Mouse (Mus musculus) heart, embryonic 10.5 days (tissue): ENCODE data around the gene Uhrf1bp1. TPM values are rescaled to one million over a fixed set of nuclear protein-coding genes. Genes with fewer than 3 reads are reported as not detected.

Source experiments
- DNase-seq: peaks from one replicate; pipeline ENCODE4 v3.0.0-alpha.2; 2017; ENCODE audit warnings: low spot score
- H3K27ac ChIP-seq: fragments of 300-500 bp; sonication (generic); 2 replicates; pipeline ENCODE4 v1.5.1; 2016; ENCODE audit warnings: mild to moderate bottlenecking
- H3K27me3 ChIP-seq: fragments of 300-500 bp; sonication (generic); 2 replicates; pipeline ENCODE4 v1.6.1; 2016; ENCODE audit warnings: mild to moderate bottlenecking; ENCODE audit not compliant: poor library complexity, insufficient read depth, severe bottlenecking
- H3K36me3 ChIP-seq: fragments of 300-500 bp; sonication (generic); 2 replicates; pipeline ENCODE4 v1.6.1; 2016; ENCODE audit warnings: mild to moderate bottlenecking, moderate library complexity
- H3K4me1 ChIP-seq: fragments of 300-500 bp; sonication (generic); 2 replicates; pipeline ENCODE4 v1.6.1; 2016; ENCODE audit warnings: mild to moderate bottlenecking
- H3K4me3 ChIP-seq: fragments of 300-500 bp; sonication (generic); 2 replicates; pipeline ENCODE4 v1.5.1; 2016; ENCODE audit warnings: mild to moderate bottlenecking, moderate library complexity
- H3K9me3 ChIP-seq: fragments of 300-500 bp; sonication (generic); 2 replicates; pipeline ENCODE4 v1.6.1; 2016; ENCODE audit warnings: mild to moderate bottlenecking, moderate library complexity
- WGBS: fragments of 180-500 bp; shearing (Covaris S2); methylation state at CpG from one replicate; pipeline ENCODE4 v1.1.7; 2016; 5-methylcytosine and 5-hydroxymethylcytosine counted together
- polyA plus RNA-seq: library from polyadenylated mRNA; unstranded; fragments of >200 nt; fragmentation: Nextera tagmentation; extraction: Ambion mirVana; gene quantifications from 2 replicates; pipeline ENCODE4 v1.2.1, GENCODE M21; 2016

The Uhrf1bp1 gene
- polyA plus RNA-seq: 5.0 and 6.2 TPM in 2 replicates

DNA sequence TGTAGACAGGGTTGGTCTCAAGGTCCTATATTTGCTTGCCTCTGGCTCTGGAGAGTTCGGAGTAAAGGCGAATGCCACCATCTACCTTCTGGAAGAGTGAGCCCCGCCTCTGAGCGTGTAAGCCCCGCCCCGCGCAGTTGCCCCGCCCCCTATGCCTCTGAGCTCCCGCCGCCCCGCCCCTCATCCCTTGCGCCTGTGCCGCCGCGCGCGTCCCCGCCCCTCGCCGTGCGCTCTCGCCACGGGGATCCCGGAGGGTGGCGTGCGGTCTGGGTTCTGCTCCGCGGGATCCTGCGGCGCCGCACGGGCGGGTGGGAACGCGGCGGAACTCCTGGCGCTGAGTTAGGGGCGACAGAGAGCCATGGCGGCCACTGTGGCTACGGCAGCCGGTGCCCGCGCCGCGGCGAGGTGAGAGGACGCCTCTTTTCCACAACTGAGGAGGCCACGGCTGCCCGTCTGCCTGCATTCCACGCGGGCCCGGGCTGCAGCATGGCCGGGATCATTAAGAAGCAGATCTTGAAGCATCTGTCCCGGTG is at the start of gene Uhrf1bp1:
Gene Uhrf1bp1, plus strand, starts transcription at position 177 of the 533 bp plus-strand sequence.
- peak within 1 kb of the TSS; percentile 92 for H3K4me3 ChIP-seq
- H3K27ac ChIP-seq: peak within 1 kb of the TSS; percentile 95
- H3K36me3 ChIP-seq: peaks cover 28% of the 10 kb centered on the region
- H3K9me3 ChIP-seq: no peaks in the 10 kb centered on the region
- no peaks in the 10 kb centered on the region for H3K27me3 ChIP-seq
- peak; percentile 92 for DNase-seq
- peaks cover 40% of the 10 kb centered on the region for H3K4me1 ChIP-seq
- WGBS: under 1% methylated on average over 50 of the region's 54 CpGs

DNA sequence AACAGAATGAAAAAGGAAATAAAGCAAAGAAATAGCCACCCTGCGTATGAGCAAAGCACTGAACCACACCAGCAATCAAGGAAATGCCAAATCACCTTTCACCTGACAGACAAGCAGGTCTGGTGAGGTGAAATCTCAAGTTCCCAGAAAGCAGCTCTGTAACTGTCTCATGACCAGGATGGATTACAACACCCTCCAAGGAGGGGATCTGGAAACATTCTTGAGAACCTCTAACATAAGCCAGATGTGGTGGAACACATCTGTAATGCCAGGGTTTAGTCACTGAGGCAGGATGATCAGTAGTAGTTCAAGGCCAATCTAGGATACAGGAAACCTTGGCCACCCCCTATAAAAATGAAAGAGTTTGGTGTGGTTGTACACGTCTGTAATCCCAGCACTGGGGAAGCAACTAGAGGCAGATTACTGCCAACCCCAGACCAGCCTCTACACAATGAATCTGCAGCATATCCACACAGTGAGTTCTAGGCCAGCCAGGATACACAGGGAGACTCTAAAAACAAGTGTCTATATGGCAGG is 48.6 kb upstream of the Uhrf1bp1 start:
- WGBS: 66% methylated on average over 2 of the region's 2 CpGs
- Histone ChIP-seq H3K4me3 (no peak overlapping the region), H3K27me3 (no peaks in the 10 kb centered on the region), H3K36me3 (0 out of 2 replicates have a peak, but pooled peaks cover 6% of the 10 kb centered on the region), H3K9me3 (no peaks in the 10 kb centered on the region), H3K27ac (no peak overlapping the region), H3K4me1 (peaks cover 49% of the 10 kb centered on the region)
- DNase-seq: no peak

DNA sequence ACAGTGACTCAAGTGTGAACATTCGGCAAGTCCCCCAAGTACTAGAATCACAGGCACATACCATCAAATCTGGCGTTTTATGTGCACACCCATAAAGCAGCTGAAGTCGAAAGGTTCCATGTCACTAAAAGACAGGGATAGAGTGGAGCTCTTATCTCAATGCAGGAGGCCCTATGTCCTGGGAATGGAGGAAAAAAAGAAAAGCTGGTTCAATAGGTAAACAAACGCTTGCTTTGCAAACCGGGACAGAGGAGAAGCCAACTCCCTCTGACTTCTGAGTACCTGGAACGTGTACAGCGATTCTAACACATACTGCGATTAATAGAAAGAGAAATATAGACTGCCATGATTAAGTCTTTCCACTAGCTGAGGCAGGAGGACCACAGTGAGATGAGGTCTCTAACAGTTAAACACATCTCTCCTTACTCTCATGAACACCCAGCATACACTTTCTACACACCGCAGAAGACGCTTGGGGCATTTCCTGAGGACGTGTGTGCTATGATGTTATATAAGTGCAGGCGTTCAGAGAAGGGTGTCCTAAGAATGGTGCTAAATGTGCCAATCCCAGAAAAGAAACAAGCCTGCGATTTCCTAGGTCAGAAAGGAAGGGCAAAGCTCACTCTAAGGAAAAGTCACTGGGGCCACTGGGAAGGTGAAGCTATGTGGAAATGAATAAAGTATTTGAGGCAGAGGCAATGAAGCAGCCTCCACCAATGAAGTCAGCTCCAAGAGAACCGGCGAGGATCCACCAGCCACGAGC is 45.5 kb upstream of the Uhrf1bp1 start:
- no peak for DNase-seq
- no peaks in the 10 kb centered on the region for H3K27me3 ChIP-seq
- 0 out of 2 replicates have a peak, but pooled peaks cover 6% of the 10 kb centered on the region for H3K36me3 ChIP-seq
- no peak overlapping the region for H3K4me3 ChIP-seq
- no peak overlapping the region for H3K27ac ChIP-seq
- H3K4me1 ChIP-seq: peaks cover 38% of the 10 kb centered on the region
- H3K9me3 ChIP-seq: no peaks in the 10 kb centered on the region
- WGBS: 79% methylated on average over 16 of the region's 16 CpGs

DNA sequence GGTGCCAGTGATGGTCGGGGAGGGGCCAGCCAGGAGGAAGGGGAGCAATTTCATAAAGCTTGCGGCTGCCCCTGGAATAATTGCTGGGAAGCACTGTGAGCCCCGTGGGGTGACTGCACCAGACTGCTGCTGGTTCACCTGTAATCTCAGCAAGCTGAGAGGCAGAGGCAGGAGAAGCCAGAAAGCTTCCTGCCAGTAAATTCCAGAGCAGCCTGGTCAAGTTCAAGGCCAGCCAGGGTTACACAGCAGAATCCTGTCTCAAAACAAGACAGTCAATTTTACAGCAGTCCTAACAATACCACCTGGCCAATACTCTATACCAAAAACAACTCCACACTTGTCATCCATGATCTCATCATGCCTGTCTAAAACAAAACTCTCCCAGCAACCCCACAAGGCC is 44.3 kb upstream of the Uhrf1bp1 start:
- H3K36me3 ChIP-seq: 0 out of 2 replicates have a peak, but pooled peaks cover 6% of the 10 kb centered on the region
- no peak for DNase-seq
- H3K4me1 ChIP-seq: peaks cover 29% of the 10 kb centered on the region
- peak overlapping the region; percentile 31; the same call in 1 of the 2 replicates for H3K4me3 ChIP-seq
- H3K27ac ChIP-seq: 0 out of 2 replicates have a peak overlapping the region, but pooled peaks have one; percentile 29
- WGBS: 76% methylated on average over 3 of the region's 3 CpGs
- no peaks in the 10 kb centered on the region for H3K9me3 ChIP-seq
- H3K27me3 ChIP-seq: no peaks in the 10 kb centered on the region

DNA sequence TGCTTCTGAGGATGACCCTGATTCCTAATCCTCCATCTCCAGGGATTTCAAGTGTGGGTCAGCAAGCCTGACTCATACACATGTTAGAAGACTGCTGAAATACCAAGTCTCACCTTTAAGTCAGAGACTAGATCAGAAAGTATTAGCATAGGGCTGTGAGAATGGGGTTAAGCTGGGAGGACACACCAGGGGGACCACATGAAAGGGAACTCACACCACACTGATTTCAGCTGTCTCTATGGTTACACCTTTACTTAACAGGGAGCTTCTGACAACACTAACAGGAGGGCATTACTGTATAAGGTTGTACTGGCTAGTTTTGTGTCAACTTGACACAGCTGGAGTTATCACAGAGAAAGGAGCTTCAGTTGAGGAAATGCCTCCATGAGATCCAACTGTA is 41.6 kb upstream of the Uhrf1bp1 start:
- Histone ChIP-seq H3K27ac (no peak overlapping the region), H3K4me1 (peaks cover 45% of the 10 kb centered on the region), H3K36me3 (0 out of 2 replicates have a peak, but pooled peaks cover 6% of the 10 kb centered on the region), H3K27me3 (no peaks in the 10 kb centered on the region), H3K9me3 (no peaks in the 10 kb centered on the region), H3K4me3 (no peak overlapping the region)
- no peak for DNase-seq

DNA sequence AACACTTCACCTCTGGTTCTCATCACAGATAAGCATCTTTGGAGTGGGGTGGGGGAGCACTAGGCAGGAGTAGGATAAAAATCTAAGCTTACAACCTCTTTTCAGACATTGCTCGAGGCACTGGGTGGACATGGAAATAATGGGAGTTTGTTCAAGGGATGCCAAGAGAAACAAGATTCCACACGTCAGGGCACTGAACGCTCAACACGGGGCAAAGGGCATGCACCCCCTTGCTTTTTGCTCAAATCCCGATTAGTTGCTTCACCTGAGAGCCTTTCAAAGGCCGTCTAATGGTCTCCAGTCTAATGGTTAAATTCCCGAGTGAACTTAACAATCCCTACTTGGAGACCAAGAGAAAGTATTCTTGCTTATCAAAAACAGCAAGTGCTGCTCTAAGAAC is 37.2 kb upstream of the Uhrf1bp1 start:
- H3K4me3 ChIP-seq: peak overlapping the region; percentile 94
- H3K9me3 ChIP-seq: no peaks in the 10 kb centered on the region
- H3K36me3 ChIP-seq: no peaks in the 10 kb centered on the region
- no peaks in the 10 kb centered on the region for H3K27me3 ChIP-seq
- WGBS: 19% methylated on average over 7 of the region's 7 CpGs
- peak overlapping the region; percentile 92; the same call in 1 of the 2 replicates for H3K27ac ChIP-seq
- DNase-seq: no peak
- H3K4me1 ChIP-seq: peaks cover 30% of the 10 kb centered on the region

DNA sequence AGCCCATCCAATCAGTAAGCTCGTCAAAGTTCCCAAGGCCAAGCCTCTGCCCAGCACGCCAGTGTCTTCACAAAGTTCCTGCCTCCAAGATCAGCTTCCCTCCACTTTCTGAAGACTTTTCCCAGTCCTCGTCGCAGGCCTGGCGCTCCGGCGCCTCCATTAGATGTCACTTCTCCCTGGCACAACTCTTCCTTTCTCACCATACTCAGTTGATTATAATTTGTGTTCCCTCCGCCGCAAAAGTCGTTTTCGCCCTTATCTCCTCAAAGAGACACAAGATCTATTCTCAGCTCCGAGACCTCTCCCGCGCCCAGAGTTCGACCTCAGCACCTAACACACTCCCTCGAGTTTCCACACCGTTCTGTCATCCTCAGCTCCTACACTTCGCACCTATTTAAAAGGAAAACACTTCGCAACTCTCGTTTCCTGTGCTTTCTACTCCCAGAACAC is 36.7 kb upstream of the Uhrf1bp1 start:
- peak overlapping the region; percentile 94 for H3K4me3 ChIP-seq
- DNase-seq: peak; percentile 83
- H3K4me1 ChIP-seq: peaks cover 30% of the 10 kb centered on the region
- WGBS: under 1% methylated on average over 20 of the region's 20 CpGs
- H3K36me3 ChIP-seq: no peaks in the 10 kb centered on the region
- H3K9me3 ChIP-seq: no peaks in the 10 kb centered on the region
- H3K27me3 ChIP-seq: no peaks in the 10 kb centered on the region
- peak overlapping the region; percentile 92 for H3K27ac ChIP-seq

DNA sequence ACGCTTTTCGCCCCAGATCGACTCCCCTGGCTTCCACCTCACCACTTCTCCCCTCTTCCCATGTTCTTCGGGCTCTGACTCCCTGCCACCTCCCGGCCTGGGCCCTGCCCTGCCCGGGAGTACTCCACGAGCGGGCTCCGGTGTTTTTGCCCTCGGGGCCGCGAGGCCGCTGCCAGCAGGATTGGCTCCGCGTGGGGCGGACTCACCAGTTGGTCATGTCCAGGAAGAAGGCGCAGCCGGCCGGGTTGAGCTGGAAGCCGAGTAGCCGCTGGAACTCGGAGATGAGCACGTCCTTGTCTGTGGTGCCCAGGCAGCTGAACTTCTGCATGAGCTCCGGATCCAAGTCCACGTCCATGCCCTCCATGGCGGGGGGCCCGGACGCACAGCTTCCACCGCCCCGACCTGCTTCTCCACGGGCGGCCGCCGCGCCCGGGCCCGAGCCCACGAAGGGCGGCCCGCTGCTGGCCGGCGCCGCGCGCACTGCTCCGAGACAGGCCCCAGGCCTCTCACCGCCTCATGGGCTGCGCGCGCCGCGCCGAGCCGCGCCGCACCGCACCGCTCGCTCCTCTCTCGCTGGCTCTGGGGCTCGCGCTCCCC is 36.2 kb upstream of the Uhrf1bp1 start:
- DNase-seq: peak; percentile 80
- Histone ChIP-seq H3K27ac (peak overlapping the region; percentile 92), H3K9me3 (no peaks in the 10 kb centered on the region), H3K4me3 (peak overlapping the region; percentile 94), H3K27me3 (no peaks in the 10 kb centered on the region), H3K36me3 (no peaks in the 10 kb centered on the region), H3K4me1 (peaks cover 30% of the 10 kb centered on the region)
- under 1% methylated on average over 24 of the region's 62 CpGs for WGBS

DNA sequence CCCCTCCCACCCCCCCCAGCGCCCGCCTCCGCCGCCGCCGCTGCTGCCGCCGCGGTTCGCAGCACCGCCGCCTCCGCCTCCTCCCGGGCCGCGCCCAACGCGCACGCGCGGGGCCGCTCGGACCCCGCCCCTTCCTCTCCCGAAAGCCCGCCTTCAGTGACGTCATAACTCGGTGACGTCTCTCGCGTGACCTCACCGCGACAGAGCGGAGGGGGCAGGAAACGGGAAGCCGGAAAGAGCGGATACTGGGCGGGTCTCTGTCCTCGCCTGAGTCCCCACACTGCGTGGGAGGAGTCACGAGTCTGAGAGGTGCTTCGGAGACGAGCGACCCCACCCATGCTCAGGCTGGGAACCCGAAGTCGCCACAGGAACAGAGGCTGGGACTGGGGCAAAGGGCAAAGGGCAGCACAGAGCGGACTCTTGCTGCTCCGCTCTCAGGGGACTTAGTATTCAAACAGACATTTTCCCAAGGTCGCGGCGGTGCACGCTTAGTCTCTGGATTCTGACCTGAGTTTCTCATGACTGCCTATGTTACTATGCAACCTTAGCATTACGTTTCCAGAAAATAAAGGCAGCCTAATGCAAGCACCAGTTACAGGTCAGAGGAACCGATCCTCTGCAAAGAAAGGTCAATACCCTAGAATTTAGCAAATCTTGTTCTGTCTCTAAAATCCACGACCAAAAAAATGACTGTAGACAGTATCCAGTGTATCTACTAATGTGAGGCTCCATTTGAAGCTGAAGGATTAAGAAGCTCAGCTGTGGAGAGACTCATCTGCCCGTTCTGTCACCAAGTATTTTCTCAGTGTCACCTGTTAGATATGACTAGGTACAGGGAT is 35.5 kb upstream of the Uhrf1bp1 start, which contains the start of gene D17Wsu92e:
Gene D17Wsu92e, minus strand, starts transcription at position 81 of the 839 bp plus-strand sequence.
- H3K27me3 ChIP-seq: no peaks in the 10 kb centered on the region
- H3K9me3 ChIP-seq: no peaks in the 10 kb centered on the region
- WGBS: 3% methylated on average over 35 of the region's 56 CpGs
- peak within 1 kb of the TSS; percentile 92 for H3K27ac ChIP-seq
- H3K4me3 ChIP-seq: peak within 1 kb of the TSS; percentile 94
- H3K4me1 ChIP-seq: peaks cover 38% of the 10 kb centered on the region
- H3K36me3 ChIP-seq: no peaks in the 10 kb centered on the region
- DNase-seq: peak; percentile 99

DNA sequence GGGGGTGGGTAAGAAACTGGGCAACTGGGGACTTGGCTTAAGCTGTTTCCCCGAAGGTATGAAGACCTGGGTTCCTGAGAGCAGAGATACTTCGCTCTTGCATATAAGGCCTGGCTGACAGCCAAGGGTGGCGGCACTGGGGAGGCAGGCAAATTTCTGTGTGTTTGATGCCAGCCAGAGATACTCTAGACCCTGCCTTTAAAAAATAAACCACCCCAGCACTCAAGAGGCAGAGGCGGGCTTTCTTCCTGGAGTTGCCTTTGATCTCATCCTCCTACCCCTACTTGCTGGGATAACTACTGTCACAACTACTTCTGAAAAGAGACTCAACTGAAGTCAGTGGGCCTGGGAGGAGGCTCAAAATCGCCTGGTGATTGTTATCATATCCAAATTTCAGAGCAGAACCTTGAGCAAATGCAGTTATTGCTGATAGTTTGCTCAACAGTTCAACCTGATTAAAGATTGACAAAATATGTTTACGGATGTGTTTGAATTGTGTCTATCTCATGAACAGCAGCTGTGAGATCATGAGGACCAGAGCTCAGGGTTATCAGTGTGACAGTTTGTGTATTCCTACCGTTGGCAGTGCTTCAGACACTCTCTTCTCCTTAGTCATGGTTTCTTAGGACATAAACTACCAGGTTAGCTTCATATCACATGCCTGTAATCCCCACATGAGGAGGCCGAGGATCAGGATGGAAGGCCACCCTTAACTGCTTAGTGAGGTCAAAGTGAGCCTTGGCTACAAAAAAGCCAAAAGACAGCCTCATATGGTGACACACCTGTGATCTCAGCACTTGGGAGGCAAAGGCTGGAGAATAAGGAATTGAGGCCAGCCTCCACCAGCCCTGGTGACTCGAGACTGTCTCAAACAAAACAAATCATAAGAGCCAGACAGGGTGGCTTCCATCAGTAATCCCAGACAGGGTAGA is 34.6 kb upstream of the Uhrf1bp1 start:
- Histone ChIP-seq H3K27me3 (no peaks in the 10 kb centered on the region), H3K9me3 (no peaks in the 10 kb centered on the region), H3K36me3 (no peaks in the 10 kb centered on the region), H3K4me1 (peaks cover 46% of the 10 kb centered on the region), H3K27ac (peak overlapping the region; percentile 92), H3K4me3 (peak overlapping the region; percentile 94)
- 59% methylated on average over 9 of the region's 9 CpGs for WGBS
- DNase-seq: no peak

DNA sequence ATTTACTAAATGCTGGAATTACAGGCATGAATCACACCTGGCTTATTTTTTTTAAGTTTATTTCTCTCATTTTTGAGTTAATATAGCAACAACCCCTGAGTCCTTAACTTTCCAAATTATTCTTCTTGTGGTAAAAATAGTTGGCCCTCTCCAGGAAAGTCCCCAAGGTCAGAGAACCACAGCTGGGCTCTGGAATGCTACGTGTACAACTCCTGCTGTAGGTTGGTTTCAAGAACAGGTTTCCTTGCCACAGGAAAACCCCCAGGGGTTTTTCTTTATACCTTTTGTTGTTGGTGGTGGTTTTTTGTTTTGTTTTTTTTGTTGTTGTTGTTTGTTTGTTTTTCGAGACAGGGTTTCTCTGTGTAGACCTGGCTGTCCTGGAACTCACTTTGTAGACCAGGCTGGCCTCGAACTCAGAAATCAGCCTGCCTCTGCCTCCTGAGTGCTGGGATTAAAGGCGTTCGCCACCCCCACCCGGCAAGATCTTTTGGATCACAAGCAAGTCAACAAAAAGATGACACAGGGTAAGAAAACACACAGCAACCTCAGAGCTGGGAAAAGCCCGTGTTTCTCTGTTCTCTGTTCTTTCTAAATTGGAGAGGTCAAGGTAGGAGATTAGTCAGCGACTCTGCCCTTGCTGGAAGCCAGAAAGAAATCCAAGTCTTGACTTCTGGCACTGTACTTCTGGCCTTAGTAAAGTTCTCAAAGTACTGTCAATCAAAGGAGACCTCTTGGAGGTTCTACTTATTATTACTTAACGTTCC is 32.9 kb upstream of the Uhrf1bp1 start:
- Histone ChIP-seq H3K27me3 (no peaks in the 10 kb centered on the region), H3K4me1 (peaks cover 43% of the 10 kb centered on the region), H3K36me3 (no peaks in the 10 kb centered on the region), H3K4me3 (no peak overlapping the region), H3K9me3 (no peaks in the 10 kb centered on the region), H3K27ac (no peak overlapping the region)
- no peak for DNase-seq
- 75% methylated on average over 9 of the region's 9 CpGs for WGBS
